Mouse (Mus musculus): ENCODE results near the gene Plekha1.

Gene Plekha1

DNA sequence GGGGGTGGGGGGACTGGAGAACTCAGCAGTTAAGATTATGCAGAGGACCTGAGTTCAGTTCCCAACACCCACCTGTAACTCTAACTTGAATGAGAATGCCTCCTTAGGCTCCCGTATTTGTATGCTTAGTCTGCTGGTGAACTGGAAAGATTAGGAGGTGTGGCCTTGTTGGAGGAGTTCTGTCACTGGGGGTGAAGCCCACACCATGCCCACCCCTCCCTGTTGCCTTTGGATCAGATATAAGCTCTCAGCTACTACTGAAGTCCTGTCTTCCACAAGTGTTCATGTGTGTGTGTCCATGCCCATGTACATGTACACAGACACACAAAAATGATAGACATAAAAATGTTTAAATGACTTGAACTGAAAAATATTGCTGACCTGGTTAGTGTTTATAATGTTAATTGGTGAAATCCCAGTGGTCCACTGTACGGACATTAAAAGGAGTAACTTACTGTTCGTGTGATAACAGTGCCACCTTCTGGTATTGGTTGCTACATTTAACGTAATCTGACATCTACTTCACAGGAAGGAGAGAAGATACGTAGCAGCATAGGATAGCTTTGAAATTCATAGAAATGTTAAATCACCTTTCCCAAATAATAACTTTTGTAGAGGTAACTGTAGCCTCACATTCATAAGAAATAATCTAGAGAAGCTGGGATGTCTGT is 49.3 kb downstream of the Plekha1 start:
- DNase-seq (ENCODE audit: extremely low read depth, insufficient read length, low spot score): no peak

DNA sequence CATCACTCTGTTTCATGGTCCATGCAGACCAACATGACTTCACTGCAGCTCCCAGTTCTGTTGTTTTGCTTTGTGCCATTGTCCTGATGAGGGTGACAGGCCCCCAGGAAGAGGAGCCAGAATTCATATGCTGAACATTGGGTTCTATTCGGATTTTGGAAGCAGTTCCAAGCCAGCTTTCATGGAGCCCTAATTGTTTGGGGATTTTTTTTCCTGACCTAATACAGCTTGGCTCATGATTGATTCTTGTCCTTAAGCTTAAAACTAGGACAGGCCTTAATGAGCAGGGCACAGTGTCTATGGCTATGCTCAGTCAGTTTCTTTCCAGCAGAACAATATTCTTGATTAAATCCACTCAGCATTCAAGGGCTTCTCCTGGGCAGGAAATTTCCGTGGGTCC is 52.7 kb downstream of the Plekha1 start:
- no peak for DNase-seq (ENCODE audit: extremely low read depth, insufficient read length, low spot score)

DNA sequence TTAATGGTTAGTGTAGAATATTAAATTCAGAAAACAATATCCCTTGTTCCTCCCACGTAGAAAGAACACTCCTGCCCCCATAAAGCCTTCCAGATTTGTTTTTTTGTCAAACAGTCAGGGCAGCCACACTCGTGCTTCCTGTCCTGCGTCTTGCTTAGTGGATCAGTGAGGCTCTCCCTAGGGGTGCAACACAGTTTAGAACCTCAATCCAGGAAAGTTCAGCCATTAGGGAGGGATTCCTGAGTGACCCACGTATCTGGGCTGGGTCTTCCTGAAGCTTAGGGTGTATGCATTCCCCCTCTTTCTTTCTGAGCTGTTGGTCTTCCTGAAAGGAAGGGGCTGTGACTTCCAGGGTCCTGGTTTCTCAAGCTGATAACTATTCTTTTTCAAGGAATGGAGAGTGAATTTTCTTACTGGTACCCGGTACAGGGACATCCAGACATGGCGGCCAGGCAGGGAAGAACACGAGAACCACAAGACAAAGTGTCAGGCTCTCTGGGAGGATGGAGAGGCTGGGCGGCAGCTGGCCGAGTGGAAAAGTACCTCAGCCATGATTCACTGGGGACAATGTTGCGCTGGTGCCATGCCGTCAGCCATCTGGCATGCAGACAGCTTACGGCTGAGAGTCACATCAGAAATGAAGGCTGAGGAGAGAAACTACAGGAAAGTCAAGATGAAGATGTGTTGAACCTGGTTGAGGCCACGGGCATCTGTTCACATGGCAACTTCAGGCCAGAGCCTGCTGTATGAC is 57.6 kb downstream of the Plekha1 start:
- DNase-seq (ENCODE audit: extremely low read depth, insufficient read length, low spot score): peak; percentile 60

DNA sequence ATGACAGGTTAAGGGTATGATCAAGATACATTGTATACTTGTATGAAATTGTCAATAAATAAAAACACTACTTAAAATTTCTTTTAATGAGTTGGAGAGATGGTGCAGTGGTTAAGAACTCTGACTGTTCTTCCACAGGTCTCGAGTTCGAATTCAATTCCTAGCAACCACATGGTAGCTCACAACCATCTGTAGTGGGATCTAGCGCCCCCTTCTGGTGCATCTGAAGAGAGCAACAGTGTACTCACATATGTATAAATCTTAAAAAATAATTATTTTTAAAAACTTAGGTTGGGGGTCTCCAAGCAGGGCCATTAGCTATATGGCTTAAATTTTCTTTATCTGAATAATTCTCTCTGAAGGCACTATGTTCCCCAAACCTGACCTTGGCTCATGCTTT is 64.8 kb downstream of the Plekha1 start:
- no peak for DNase-seq (ENCODE audit: extremely low read depth, insufficient read length, low spot score)

DNA sequence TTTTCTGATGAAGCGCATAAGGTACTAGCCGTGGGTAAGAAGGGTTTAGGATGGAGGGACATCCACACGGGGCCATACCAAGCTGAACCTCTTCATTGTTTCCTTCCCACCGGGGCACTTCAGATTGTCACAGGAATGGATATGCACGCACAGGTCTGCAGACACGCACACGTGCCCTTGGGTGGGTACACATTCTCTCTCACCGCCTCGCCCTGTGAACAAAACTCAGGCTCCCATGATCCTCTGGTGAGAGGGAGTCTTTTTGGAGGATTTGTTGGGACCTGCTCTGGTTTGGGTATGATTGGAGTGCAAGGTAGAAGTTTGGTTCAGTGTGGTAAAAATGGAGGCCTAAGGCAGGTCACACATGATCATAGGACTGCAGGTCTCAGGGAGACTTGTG is 67.4 kb downstream of the Plekha1 start:
- no peak for DNase-seq (ENCODE audit: extremely low read depth, insufficient read length, low spot score)

DNA sequence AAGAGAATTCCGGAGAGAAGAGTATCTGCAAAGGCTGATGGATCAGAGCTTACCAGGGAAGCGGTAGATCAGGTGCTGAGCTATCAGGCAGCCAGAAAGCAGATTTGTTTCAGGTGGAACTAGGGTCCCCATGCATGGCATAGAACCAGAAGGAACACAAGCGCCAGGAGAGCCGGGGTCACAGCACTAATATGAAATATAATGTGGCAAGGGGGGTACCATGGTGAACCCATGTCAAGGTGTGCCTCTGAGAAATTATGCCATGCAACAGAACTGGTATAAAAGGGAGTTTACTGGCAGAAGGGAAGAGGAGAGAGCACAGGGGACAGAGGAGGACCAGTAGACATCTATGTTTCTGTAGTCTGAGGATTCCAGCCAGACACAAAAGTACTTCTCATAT is 69.1 kb downstream of the Plekha1 start:
- no peak for DNase-seq (ENCODE audit: extremely low read depth, insufficient read length, low spot score)

DNA sequence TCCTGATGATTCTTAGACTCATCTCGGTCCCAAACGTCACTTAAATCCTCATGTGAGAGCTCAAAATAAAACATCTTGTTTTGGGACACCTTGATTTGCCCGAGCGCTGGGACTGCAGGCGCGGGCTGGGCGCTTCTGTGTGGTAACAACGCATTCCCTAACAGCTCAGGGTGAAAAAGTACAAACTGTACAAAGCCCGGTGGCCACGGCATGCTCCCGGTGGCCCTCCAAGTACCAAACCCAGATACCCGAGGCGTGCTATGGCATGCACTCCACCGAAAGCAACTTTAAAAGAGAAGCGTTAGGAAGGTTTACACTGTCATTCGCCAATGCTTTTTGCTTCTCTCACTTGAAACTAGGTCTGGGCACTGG is 69.9 kb downstream of the Plekha1 start:
- no peak for DNase-seq (ENCODE audit: extremely low read depth, insufficient read length, low spot score)

DNA sequence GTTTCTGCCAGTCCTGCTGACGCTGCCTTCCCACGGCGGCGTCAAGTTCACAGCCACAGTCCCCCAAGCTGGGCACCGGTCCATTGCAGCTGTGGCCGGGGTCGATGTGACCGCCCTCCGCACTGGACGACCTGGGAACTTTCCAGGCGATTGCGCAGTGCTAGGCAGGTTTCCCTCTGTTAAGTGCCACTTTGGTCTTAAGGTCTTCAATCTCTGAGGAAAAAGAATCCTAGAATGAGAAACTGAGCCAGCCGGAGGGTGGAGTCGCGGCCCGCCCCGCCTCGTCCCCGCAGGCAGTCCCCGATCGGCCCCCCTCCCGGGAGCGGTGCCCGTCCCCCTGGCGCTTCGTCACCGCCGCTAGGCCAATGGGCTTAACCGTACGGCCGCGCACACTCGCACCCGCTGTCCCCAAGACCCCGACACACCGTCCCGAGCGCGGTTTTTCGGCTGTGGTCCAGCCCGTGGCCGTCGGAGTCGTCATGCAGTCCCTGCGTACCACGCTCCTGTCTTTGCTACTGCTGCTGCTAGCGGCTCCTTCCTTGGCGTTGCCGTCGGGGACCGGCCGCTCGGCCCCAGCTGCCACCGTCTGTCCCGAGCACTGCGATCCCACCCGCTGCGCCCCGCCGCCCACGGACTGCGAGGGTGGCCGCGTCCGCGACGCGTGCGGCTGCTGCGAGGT is 70.4 kb downstream of the Plekha1 start, which contains the start of gene Htra1:
Gene Htra1 (plus strand): TSS at position 319 of the 679 bp plus-strand sequence.
- DNase-seq (ENCODE audit: extremely low read depth, insufficient read length, low spot score): peak; percentile 97

DNA sequence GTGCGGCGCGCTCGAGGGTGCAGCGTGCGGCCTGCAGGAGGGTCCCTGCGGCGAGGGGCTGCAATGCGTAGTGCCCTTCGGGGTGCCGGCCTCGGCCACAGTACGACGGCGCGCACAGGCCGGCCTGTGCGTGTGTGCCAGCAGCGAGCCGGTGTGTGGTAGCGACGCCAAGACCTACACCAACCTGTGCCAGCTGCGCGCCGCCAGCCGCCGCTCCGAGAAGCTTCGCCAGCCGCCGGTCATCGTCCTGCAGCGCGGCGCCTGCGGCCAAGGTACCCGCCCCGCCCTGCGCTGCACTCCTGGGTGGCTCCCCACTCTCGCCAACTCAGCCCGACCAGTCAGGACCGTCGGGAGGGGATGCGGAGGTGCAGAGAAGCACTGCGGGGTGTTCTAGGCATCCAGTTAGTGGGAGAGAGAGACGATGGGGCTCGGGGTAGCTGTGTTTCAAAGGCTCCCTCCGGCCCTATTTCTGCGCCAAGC is 71.0 kb downstream of the Plekha1 start:
- DNase-seq (ENCODE audit: extremely low read depth, insufficient read length, low spot score): peak; percentile 80

DNA sequence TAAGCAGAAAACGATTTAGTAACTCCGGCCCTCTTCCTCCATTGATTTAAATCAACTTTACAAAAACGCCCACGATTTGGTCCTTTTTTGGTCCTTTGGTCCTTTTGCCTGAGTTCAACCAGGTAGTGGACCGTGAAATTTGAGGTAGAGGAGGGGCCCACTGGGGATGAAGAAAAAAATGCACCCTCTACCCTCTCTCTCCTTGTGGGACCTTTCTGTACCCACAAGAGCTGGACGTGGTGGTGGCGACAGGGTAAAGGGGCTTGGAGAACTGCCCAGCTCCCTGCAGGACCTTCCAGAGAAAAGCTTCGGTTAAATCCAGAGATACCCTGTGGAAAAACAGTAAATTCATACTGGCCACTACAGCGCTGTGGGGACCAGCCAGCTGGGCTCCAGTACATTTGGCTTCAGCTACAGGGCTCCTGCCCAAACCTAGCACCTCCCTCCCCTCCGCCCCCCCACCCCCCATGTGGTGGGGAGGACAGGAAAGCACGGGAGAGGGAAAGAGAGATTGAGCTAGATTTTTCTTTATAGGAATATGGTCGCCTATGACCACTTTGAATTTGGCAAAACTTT is 71.8 kb downstream of the Plekha1 start:
- peak; percentile 50 for DNase-seq (ENCODE audit: extremely low read depth, insufficient read length, low spot score)

DNA sequence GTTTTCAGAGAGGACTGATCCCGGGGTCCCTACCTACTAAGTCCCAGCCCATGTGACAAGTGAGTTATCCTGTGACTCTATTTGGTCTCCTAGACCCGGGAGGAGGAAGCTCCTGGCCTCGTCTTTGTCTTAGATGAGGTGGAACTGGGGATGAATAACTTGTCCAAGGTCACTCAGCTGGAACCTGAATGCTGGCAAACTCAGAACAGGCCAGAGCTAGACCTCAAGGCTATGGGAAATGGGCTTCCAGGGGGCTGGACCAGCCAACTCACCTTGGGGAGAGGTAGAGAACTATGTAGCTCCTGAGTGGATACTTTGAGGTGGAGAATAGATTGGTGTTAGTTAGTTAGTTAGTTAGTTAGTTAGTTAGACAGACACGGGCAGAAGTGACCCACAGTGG is 72.4 kb downstream of the Plekha1 start:
- no peak for DNase-seq (ENCODE audit: extremely low read depth, insufficient read length, low spot score)

DNA sequence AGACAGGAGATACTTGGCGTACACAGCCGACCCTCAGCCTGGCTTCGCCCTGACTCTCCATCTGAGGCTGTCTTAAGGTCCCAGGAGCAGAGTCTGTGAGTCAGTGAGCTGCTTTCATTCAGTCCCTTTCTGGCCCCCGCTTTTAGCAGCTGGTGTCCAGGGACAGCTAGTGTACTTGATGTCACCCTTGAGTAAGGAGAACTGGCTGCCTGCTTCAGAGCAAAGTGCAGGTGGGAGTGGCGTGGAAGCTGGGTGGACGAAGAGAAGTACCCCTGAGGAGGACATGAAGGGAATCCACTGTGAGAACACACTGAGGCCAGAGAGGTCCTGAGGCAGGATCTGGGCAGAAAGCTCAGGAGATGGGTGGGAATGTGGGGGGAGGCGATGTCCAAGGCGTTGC is 73.3 kb downstream of the Plekha1 start:
- no peak for DNase-seq (ENCODE audit: extremely low read depth, insufficient read length, low spot score)

DNA sequence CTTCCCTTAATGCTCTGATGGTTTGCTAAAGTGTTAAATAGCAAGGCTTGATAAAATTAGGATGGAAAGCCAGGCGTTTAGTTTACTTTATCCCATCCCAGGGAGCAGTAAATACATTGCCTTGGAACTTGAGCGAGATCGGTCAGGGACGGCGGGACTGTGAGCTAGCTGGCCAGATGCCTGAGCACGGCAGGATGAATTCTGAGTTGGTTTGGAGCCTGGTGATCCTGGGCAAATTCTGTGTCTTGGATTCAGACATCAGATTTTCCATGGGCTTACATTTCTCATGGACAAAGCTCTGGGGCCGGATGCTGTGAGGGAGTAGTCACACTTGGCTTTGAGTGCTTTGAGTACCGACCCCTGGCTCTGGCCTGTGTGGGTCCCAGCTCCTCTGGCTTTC is 75.2 kb downstream of the Plekha1 start:
- no peak for DNase-seq (ENCODE audit: extremely low read depth, insufficient read length, low spot score)

DNA sequence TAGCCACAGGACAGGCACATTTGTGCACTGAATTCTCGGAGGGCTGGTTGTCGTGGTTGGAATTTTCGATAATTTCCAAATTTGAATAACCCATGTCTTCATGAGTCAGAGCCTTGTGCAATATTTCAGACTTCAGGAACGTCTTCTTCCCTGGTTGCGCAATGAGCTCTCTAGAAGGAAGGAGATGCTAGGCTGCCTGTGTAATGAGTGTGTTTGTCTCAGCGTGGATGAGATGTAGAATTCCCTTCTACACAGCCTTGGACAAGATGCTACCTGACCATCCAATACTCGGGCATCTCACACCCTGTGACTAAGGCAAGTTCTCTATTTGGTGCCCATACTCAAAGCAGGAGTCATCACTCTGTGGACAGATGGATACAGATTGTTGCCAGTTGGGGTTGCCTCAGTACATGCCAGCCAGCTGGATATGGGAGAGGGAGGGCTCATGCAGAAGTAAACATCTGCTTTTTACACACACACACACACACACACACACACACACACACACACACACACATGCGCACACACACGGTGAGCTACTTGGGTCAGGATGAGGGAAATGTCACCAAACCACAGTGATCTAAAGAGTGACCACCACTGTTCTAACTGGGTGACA is 77.8 kb downstream of the Plekha1 start:
- DNase-seq (ENCODE audit: extremely low read depth, insufficient read length, low spot score): peak; percentile 69

DNA sequence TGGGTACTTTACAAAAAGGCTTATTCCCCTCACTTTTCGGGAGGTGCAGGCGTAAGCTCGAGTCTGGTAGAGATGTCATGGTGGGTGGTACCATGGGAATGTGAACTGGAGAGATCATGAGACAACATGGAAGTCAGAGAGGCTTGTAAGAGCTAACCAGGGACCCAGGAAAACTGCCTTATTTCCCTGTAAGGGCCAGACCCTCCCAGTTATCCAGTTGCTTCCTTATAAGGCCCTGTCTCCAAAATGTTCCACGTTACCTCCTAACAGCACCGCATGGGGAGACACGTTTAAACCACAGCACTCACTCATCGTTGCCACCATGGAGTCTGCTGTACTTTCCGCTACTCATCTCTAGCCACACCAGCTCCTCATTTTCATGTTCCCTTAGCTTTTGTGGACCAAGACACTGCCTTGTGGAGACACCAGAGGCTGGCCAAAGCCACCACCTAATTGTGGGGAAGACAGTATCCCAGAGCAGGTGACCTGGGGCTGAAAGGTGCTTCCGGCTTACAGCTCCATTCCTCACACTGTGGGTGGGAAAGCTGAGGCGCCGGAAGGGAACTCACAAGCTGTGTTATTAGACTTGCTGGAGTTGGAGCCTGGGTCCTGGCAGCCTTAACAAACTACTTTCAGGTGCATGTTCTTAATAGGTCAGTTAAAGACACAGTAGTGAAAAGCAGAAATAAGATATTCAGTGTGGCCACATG is 79.4 kb downstream of the Plekha1 start:
- DNase-seq (ENCODE audit: extremely low read depth, insufficient read length, low spot score): no peak

DNA sequence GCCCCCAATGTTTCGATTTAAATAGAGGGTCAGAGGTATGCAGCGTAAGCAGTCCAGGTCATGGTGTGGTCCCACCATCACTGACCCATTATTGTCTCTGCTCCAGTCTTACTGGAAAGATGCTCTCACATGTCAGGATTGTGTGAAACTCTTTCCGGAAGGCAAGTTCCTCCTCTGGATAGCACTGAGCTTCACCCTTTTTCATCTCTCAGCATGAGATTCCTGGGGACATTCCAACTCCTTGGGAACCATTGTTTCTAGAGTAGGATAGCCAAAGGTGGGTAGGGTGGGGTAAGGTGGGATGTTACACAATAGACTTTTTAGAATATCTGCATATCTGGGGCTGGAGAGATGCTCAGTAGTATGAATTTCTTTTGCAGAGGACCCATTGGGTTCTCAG is 80.2 kb downstream of the Plekha1 start:
- no peak for DNase-seq (ENCODE audit: extremely low read depth, insufficient read length, low spot score)

DNA sequence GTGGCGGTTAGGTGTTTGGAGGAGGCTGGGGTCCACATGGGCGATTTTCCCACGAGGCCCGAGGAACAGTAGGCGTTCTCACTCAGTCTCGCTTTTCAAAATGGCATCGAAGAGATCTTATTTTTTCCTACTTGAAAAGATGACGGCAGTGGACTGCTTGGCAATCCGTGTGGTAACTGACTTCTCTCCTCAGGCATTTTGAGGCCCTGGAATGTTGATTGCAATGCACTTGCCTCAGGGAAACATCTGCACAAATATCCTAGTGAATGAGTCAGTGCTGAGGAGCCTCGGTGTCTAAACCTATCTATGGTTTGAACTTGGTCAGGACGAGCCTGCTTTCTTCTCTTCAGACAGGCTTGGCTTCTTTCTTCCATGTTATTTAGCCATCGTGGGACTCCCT is 80.7 kb downstream of the Plekha1 start:
- DNase-seq (ENCODE audit: extremely low read depth, insufficient read length, low spot score): peak; percentile 57

DNA sequence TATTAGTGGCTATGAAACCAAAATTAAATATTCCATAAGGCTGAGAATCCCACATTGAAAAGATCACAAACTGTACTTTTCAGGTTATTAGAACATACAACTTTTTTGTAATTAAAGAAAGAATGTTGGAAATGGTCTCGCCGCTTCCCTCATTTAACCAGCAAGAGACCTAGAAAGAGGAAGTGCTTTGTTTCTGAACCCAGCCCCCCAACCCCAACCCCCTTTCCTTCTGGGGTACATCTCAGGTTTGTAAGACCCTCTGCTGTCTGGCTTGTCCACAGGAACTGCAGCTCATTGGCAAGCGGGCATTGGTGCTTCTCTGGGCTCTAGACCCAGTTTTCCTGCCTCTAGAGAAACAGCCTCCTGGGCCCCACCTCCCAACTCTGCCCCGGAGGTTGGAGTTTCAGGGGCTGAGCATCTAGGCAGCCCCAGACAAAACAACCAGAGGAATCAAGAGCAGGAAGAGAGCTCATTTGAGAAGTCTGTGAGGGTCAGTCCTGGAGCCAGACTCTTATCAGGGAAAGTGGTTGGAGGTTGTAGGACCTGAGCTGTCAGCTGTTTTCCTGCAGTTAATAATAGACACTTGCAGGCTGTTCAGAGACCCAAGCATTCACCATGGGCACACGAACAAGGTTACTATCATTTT is 83.1 kb downstream of the Plekha1 start:
- DNase-seq (ENCODE audit: extremely low read depth, insufficient read length, low spot score): no peak

DNA sequence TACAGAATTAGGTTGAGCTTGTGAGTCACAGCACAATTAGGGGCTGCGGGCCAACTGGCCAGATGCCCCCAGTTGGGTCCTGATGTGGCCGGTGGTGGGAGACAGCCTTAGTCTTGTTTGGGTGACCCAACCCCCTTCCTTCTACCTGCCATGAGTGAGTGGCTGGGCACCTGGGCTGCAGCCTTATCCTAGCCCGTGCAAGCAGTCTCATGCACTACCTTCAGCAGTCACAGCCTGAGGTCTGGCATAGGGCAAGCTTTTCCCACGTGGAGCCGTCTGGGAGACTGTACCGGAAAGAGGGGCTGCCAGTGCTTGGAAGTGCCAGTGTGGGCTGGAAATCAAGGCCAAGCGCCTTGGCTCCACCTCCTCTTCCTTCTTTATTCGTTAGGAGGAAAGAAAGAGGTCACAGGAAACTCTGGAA is 83.8 kb downstream of the Plekha1 start:
- DNase-seq (ENCODE audit: extremely low read depth, insufficient read length, low spot score): peak; percentile 71

DNA sequence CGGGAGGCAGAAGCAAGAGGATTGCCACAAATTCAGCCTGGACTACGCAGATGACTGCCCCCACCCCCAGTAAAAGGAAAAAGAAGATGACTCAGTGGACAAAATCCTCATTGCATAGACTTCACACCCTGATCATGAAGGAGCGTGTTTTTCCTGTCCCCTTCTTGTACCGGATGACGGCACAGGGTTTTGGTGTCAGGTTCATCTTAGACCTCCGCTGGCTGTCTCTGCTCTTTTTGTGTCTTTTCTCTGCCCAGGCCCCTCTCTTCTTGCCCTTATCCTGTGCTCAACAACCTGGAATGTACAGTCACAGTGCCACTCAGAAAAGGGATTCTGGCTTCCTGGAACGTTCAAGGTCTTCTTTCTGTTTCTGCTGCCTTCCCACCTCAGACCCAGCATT is 84.9 kb downstream of the Plekha1 start:
- DNase-seq (ENCODE audit: extremely low read depth, insufficient read length, low spot score): no peak

All from 3134 (cell line).